Mouse (Mus musculus): ENCODE results near the gene Tcerg1l. TPM values are rescaled to one million over a fixed set of nuclear protein-coding genes. Genes with fewer than 3 reads are reported as not detected.

Gene Tcerg1l
- not detected for polyA plus RNA-seq (2017; shearing (Covaris generic))

DNA sequence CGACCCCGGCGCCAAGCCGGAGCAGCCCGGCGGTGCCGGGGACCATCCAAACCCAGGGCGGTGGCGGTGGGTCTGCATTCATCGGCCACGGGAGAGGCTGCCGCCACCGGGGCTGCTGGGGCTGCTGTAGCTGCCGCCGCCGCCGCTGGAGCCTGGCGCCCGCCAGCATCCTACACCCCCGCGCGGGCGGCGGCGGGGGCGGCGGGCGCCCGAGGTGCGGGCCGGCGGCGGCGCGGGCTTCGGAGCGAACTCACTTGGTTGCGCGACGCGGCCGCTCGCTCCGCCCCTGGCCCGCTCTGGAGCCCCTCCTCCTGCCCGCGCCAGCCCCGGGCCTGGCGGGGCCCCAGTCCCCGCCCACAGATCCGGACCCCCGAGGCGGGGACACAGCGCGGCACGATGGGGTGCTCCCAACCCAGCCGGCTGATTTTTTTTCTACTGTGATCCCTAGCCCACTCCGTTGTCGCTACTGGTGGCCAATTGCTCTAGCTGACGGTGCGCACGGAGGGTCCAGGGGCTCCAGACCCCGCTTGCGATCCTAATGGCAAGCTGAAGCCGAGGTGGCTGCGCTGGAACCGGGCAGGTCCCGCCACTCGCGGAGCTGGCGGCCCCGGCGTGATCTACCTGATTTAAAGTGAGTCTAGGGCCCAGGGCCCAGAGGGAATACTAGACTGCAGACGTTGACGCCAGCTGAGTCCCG, at the start of gene Tcerg1l:
TSS of gene Tcerg1l (minus strand) at position 246 of the 697 bp plus-strand sequence.

